Mouse (Mus musculus): ENCODE data around the gene Zranb3. TPM values are rescaled to one million over a fixed set of nuclear protein-coding genes. Genes with fewer than 3 reads are reported as not detected.

Zranb3 gene
- polyA plus RNA-seq, 1 experiment from 2014 or later: 11.4 TPM

GRCm38 (mm10) chr1:127982268-127982667 lies 120.6 kb downstream of the Zranb3 start:
- H3K9ac ChIP-seq: no peak overlapping the region
- no peaks in the 10 kb centered on the region for H3K27me3 ChIP-seq
- 65% methylated on average over 3 of the region's 3 CpGs for WGBS
- ATAC-seq (replicated peaks; ENCODE audit: low FRiP score): 0 out of 2 replicates have a peak, but pooled peaks have one; percentile 30
- H3K27ac ChIP-seq: no peak overlapping the region
- no peaks in the 10 kb centered on the region for H3K9me3 ChIP-seq (replicated peaks)
- no peak overlapping the region for H3K4me2 ChIP-seq
- no peak overlapping the region for H3K4me3 ChIP-seq (replicated peaks)
- no peaks in the 10 kb centered on the region for H3K36me3 ChIP-seq
- H3K4me1 ChIP-seq: peaks cover 25% of the 10 kb centered on the region

GRCm38 (mm10) chr1:127980911-127981559 lies 121.8 kb downstream of the Zranb3 start:
- Histone ChIP-seq H3K4me3 (replicated peaks) (no peak overlapping the region), H3K27ac (peak overlapping the region; percentile 14; the same call in 1 of the 2 replicates), H3K27me3 (no peaks in the 10 kb centered on the region), H3K36me3 (0 out of 2 replicates have a peak, but pooled peaks cover under 1% of the 10 kb centered on the region), H3K9me3 (replicated peaks) (no peaks in the 10 kb centered on the region), H3K4me2 (no peak overlapping the region), H3K4me1 (peaks cover 25% of the 10 kb centered on the region), H3K9ac (no peak overlapping the region)
- WGBS: 25% methylated on average over 2 of the region's 2 CpGs
- ATAC-seq (replicated peaks; ENCODE audit: low FRiP score): peak; percentile 57; the same call in 1 of the 2 replicates

DNA sequence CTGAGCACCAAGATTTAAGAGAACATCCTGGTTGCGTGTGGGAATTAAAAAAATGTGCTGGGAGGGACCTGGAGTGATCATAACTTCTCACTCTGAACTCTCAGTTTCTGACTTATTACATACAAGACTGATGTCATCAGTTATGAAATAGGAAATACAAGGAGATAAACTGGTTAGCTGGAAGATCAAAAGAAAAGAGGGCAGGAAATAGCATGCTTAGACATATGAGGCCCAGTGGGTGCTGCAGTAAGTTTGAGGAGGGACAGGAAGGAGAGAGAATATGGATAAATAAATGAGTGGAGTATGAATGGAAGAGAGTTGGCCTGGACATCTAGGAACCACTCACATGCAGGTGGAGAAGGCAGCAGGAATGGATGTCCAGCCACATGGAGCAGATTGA lies 124.7 kb downstream of the Zranb3 start:
- Histone ChIP-seq H3K4me3 (replicated peaks) (no peak overlapping the region), H3K27ac (no peak overlapping the region), H3K4me2 (no peak overlapping the region), H3K9ac (no peak overlapping the region), H3K36me3 (0 out of 2 replicates have a peak, but pooled peaks cover 5% of the 10 kb centered on the region), H3K27me3 (no peaks in the 10 kb centered on the region), H3K4me1 (peaks cover 16% of the 10 kb centered on the region), H3K9me3 (replicated peaks) (no peaks in the 10 kb centered on the region)
- 81% methylated on average over 1 of the region's 1 CpGs for WGBS
- no peak for ATAC-seq (replicated peaks; ENCODE audit: low FRiP score)

DNA sequence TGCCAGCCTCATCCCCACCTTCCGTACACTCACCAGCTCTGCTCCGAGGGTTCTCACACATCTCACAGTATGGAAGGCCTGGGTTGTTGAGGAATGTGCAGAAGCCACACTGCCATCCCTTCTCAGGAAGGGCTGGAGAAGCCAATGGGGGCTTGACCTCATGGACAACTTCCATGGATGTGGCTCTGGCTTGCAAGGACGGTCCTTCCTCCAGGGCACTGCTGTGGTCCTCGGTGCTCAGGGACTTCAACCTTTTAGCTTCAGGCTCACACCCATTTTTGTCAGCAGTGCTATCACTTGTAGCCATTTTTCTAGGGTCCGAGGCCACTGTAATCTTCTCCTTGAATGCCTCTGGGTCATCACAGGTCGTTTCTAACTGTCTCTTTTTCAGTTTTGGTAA lies 126.7 kb downstream of the Zranb3 start:
- WGBS: 90% methylated on average over 6 of the region's 6 CpGs
- Histone ChIP-seq H3K27ac (no peak overlapping the region), H3K4me1 (peaks cover 3% of the 10 kb centered on the region; the same call in 1 of the 2 replicates)

DNA sequence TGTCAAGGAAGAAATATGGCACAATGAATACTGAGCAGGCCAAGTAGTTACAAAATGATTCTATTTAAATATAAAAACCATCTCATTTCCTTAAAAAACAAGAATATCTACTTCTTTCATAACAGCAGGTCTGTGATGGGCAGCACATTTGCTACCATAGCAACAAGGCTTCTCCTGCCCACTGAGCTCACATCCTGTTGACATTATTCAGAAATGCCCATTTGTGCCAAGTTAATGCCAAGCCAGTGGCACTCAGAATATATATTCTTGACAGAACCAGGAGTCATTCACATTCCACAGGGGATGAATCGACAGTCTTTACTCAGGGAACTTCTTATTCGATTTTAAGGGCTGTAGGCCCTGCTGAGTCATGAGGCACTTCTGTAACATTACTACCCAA lies 127.2 kb downstream of the Zranb3 start:
- Histone ChIP-seq H3K9me3 (replicated peaks) (no peaks in the 10 kb centered on the region), H3K4me2 (no peak overlapping the region), H3K27me3 (no peaks in the 10 kb centered on the region), H3K36me3 (peaks cover 11% of the 10 kb centered on the region; the same call in 1 of the 2 replicates), H3K9ac (no peak overlapping the region), H3K27ac (no peak overlapping the region), H3K4me1 (no peaks in the 10 kb centered on the region), H3K4me3 (replicated peaks) (no peak overlapping the region)
- no peak for ATAC-seq (replicated peaks; ENCODE audit: low FRiP score)
- WGBS: 77% methylated on average over 2 of the region's 2 CpGs

More for the DNA sequence above, 126.7 kb downstream of the Zranb3 start:
- peaks cover 11% of the 10 kb centered on the region; the same call in 1 of the 2 replicates for H3K36me3 ChIP-seq
- H3K4me2 ChIP-seq: no peak overlapping the region
- no peak overlapping the region for H3K9ac ChIP-seq
- H3K27me3 ChIP-seq: no peaks in the 10 kb centered on the region
- no peaks in the 10 kb centered on the region for H3K9me3 ChIP-seq (replicated peaks)
- no peak for ATAC-seq (replicated peaks; ENCODE audit: low FRiP score)
- H3K4me3 ChIP-seq (replicated peaks): no peak overlapping the region

GRCm38 (mm10) chr1:127974082-127974481 lies 128.8 kb downstream of the Zranb3 start:
- no peak for ATAC-seq (replicated peaks; ENCODE audit: low FRiP score)
- 95% methylated on average over 4 of the region's 4 CpGs for WGBS

DNA sequence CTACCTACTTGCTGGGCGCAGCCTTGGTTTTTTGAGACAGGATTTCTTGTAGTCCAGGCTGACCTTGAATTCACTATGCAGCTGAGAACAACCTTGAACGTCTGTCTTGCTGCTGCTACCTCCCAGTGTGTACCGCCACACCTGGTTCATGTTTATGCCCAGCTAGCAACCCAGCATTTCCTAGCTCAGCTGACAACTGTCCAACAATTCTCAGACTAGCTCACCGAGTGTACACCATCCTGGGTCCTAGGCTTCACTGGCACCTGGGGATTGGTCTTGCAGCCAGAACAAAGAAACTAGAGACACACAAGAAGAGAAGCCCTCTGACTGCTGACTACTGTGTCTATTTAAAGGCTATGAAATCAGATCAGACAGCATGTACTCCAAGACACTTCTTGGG lies 132.0 kb downstream of the Zranb3 start:
- ATAC-seq (replicated peaks; ENCODE audit: low FRiP score): no peak
- 81% methylated on average over 4 of the region's 4 CpGs for WGBS
- Histone ChIP-seq H3K36me3 (peaks cover 18% of the 10 kb centered on the region; the same call in 1 of the 2 replicates), H3K4me3 (replicated peaks) (no peak overlapping the region), H3K27ac (no peak overlapping the region), H3K4me1 (no peaks in the 10 kb centered on the region), H3K4me2 (no peak overlapping the region), H3K27me3 (no peaks in the 10 kb centered on the region), H3K9me3 (replicated peaks) (no peaks in the 10 kb centered on the region), H3K9ac (no peak overlapping the region)

More at GRCm38 (mm10) chr1:127974082-127974481, 128.8 kb downstream of the Zranb3 start:
- Histone ChIP-seq H3K27ac (no peak overlapping the region), H3K27me3 (no peaks in the 10 kb centered on the region), H3K4me2 (no peak overlapping the region), H3K9ac (no peak overlapping the region), H3K4me1 (no peaks in the 10 kb centered on the region), H3K36me3 (peaks cover 20% of the 10 kb centered on the region; the same call in 1 of the 2 replicates), H3K4me3 (replicated peaks) (no peak overlapping the region), H3K9me3 (replicated peaks) (no peaks in the 10 kb centered on the region)

- 86% methylated on average over 3 of the region's 3 CpGs for WGBS
- Histone ChIP-seq H3K4me3 (replicated peaks) (no peak overlapping the region), H3K27ac (no peak overlapping the region), H3K4me1 (peaks cover 9% of the 10 kb centered on the region), H3K9ac (no peak overlapping the region), H3K27me3 (no peaks in the 10 kb centered on the region), H3K36me3 (peaks cover 12% of the 10 kb centered on the region), H3K4me2 (no peak overlapping the region), H3K9me3 (replicated peaks) (no peaks in the 10 kb centered on the region)
- no peak for ATAC-seq (replicated peaks; ENCODE audit: low FRiP score)
These were observed 139.5 kb downstream of the Zranb3 start for GRCm38 (mm10) chr1:127963326-127963725.

DNA sequence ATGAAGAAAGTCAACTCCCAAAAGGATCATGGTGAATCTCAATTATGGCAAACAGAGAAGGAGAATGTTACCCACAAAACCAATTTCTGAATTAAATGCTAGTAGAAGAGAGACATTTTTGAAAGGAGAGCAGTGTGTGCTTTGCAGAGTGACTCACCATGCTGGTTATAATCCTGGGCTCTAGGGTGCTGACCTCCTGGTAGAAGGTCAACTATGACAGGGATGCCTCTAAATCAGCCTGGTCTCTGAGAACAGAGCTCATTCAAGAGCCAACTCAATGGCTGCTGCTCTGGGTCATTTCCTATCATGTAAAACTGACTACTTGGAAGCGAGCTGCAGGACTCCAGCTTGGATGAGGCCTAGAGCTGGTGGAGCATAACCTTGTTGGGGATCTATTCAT lies 141.7 kb downstream of the Zranb3 start:
- ATAC-seq (replicated peaks; ENCODE audit: low FRiP score): no peak
- Histone ChIP-seq H3K27me3 (no peaks in the 10 kb centered on the region), H3K9ac (no peak overlapping the region), H3K4me2 (no peak overlapping the region), H3K9me3 (replicated peaks) (no peaks in the 10 kb centered on the region), H3K4me3 (replicated peaks) (no peak overlapping the region), H3K36me3 (peaks cover 12% of the 10 kb centered on the region), H3K4me1 (peaks cover 9% of the 10 kb centered on the region), H3K27ac (no peak overlapping the region)
- WGBS: 78% methylated on average over 1 of the region's 1 CpGs

DNA sequence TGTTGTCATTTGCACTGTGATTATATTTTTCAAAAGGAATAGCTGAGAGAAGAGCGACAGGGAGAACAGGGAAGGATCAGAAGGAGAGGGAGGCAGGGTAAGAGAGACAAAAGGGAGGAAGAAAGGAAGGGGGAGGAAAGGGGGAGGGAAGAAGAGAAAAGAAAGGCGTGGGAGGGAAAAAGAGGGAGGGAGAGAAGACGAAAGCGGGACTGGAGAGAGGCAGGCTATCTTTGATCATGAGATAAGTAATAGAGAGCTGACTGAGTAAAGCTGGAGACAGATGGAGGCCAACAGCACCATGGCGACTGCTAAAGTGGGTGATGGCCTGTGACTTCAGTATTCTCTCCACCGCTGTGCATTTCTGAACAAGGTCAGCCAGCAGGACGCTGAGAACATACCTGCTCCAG lies 143.5 kb downstream of the Zranb3 start:
- no peak overlapping the region for H3K9ac ChIP-seq
- no peaks in the 10 kb centered on the region for H3K27me3 ChIP-seq
- peaks cover 9% of the 10 kb centered on the region for H3K4me1 ChIP-seq
- peaks cover 12% of the 10 kb centered on the region for H3K36me3 ChIP-seq
- ATAC-seq (replicated peaks; ENCODE audit: low FRiP score): peak; percentile 49; the same call in 1 of the 2 replicates
- no peak overlapping the region for H3K4me3 ChIP-seq (replicated peaks)
- H3K9me3 ChIP-seq (replicated peaks): no peaks in the 10 kb centered on the region
- 37% methylated on average over 7 of the region's 7 CpGs for WGBS
- H3K4me2 ChIP-seq: peak overlapping the region; percentile 13; the same call in 1 of the 2 replicates
- peak overlapping the region; percentile 63 for H3K27ac ChIP-seq

DNA sequence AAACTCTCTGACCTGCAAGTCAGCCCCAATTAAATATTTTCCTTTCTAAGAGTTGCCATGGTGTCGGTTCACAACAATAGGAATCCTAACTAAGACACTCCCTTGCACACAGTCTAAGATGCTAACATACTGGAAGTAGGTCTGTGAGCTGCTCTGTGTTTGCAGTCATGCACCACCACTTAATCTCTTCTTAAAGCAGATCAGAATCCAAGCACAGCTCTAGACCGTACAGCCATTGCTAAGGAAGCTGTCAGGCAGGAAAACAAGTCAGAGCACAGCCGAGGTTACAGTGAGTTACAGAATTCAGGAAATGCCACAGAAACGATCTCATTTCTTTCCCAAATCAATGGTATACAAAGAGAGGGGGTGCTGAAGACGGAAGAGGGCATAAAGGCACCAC lies 144.0 kb downstream of the Zranb3 start:
- peaks cover 14% of the 10 kb centered on the region for H3K36me3 ChIP-seq
- no peaks in the 10 kb centered on the region for H3K27me3 ChIP-seq
- H3K9ac ChIP-seq: no peak overlapping the region
- peak overlapping the region; percentile 63 for H3K27ac ChIP-seq
- H3K9me3 ChIP-seq (replicated peaks): no peaks in the 10 kb centered on the region
- H3K4me3 ChIP-seq (replicated peaks): no peak overlapping the region
- ATAC-seq (replicated peaks; ENCODE audit: low FRiP score): 0 out of 2 replicates have a peak, but pooled peaks have one; percentile 46
- no peak overlapping the region for H3K4me2 ChIP-seq
- H3K4me1 ChIP-seq: peaks cover 9% of the 10 kb centered on the region
- 46% methylated on average over 5 of the region's 5 CpGs for WGBS

DNA sequence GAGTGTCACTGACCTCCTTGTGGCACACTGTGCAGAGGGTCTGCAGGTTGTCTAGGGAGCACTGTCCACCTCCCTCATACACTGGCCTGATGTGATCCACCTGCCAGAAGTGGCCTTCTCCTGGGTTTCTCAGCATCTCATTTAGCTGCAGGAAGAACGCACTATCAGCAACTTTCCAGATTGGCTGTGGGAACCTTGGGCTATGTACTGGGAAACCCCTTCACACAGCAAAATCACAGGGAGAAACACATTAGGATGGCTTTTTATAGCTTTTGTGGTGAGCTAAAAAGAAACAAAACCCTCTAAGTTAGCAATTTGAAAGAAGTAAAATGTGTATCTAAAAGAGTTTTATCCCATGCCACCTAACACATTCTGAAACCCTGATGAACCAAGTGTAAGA lies 146.3 kb downstream of the Zranb3 start:
- no peak for ATAC-seq (replicated peaks; ENCODE audit: low FRiP score)
- H3K4me1 ChIP-seq: peaks cover 9% of the 10 kb centered on the region
- no peak overlapping the region for H3K9ac ChIP-seq
- H3K4me2 ChIP-seq: no peak overlapping the region
- H3K9me3 ChIP-seq (replicated peaks): no peaks in the 10 kb centered on the region
- WGBS: 89% methylated on average over 1 of the region's 1 CpGs
- no peak overlapping the region for H3K27ac ChIP-seq
- no peak overlapping the region for H3K4me3 ChIP-seq (replicated peaks)
- H3K36me3 ChIP-seq: peaks cover 22% of the 10 kb centered on the region
- no peaks in the 10 kb centered on the region for H3K27me3 ChIP-seq

All from kidney, embryonic 15.5 days (tissue).